Mouse (Mus musculus) adrenal gland, postnatal 0 days (tissue): ENCODE measurements around the gene Cdc42ep1. TPM values are rescaled to one million over a fixed set of nuclear protein-coding genes. Genes with fewer than 3 reads are reported as not detected.

ENCODE experiments used
- microRNA-seq: library from miRNA; unstranded; fragments of <30 nt; microRNA quantifications from one replicate; pipeline ENCODE4, GENCODE M21; 2016; ENCODE audit warnings: borderline replicate concordance; ENCODE audit not compliant: insufficient number of aligned reads
- polyA plus RNA-seq: library from polyadenylated mRNA; unstranded; fragments of >200 nt; fragmentation: Nextera tagmentation; extraction: Ambion mirVana; gene quantifications from 2 replicates; pipeline ENCODE4 v1.2.1, GENCODE M21; 2015

Cdc42ep1 gene
- polyA plus RNA-seq, result 26.0 and 39.0 TPM in 2 replicates

DNA sequence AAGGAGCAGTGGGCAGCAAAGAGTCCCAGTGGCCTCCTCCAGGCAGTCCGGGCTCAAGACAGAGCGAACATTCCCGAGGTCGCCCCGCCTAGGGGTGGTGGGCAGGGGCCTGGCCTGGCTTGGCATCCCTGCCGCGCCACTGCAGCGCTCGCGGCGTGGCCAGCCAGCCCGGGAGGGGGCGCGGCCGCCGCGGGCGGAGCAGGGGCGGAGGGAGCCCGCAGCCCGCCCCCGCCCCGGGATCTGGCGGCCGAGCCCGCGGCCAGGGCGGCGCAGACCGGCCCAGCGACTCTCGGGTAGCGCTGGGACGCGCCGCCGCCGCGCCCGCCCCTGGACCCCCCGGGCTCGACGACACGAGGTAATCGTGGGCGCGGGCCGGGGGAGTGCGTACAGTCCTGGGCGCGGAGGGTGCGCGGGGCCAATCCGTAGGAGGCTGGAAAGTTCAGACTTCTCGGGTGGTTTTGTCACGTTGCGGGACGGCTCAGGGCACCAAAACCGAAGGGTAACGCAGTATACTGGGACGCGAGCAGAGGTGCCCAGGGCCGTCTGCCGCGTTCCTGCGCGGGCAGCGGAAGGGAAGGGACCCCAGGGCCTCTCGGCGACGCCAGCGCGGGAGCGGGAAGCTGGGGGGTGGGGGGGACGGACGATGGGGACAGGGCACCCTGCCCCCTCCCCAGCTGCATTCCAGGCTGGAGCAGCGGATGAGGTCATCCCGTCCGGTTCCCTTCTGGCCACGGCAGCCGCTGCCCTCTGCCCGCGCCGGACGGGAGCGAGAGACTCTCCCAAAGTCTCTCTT lies at the start of gene Cdc42ep1:
Cdc42ep1 (plus strand) TSS at position 254 of the 793 bp plus-strand sequence.

DNA sequence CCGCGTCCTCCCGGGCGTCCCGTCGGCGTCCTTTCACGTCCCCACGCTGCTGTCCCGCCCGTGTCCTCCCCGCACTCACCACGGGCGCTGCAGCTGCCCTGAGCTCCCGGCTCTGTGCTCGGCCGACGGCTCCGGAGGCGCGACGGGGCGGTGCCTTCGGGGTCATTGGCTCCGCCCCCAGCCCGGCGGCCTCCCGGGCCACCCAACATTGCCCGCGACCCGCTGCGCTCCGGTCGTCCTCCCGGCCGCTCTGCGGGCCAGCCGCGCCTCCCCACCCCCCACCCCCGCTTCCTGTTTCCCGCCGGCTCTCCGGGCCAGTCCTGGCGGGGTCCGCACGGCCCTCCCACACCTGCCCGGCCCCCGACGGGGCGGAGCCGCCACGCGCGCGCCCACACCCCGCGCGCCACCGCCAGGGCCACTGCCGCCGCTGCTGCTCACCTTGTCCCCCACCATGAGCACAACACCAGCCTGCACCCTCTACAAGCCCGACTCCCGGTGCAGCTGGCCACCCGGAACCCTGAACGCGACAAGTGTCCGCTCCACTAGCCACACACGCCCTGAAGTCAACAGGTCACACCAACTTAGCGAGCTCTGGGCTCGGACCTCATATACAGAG lies 39.5 kb upstream of the Cdc42ep1 start, which contains the start of gene Card10:
Card10 (minus strand) TSS at position 267 of the 616 bp plus-strand sequence.

DNA sequence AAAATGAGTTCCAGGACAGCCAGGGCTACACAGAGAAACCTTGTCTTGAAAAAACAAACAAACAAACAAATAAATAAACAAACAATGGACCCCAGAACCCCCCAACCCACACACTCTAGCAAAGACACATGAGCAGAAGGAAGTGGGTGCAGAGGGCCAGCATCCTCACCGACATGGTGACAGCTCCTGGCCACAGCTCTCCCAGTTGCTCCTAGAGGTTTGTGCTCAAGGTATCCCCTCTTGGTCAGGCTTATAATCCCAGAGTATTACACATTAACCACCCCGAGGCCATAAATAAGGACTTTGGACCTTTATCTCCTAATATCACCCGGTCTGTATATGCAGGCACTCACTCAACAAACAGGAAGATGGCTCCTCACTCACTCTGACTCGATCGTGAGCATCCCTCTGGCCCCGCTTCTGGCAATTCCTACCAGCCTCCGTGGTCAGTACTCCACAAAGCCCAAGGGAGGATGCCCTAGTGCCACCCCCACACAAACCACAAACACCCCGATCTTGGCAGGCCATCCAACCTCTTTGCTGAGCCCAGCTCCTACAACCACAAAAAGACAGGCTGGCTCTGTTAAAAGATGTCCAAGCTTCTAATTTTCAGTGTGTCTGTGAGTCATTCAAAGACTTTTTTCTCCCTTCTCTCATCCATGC lies 13.0 kb downstream of the Cdc42ep1 start, which contains the start of gene Lgals2:
Lgals2 (minus strand) TSS at position 227 of the 663 bp plus-strand sequence.

DNA sequence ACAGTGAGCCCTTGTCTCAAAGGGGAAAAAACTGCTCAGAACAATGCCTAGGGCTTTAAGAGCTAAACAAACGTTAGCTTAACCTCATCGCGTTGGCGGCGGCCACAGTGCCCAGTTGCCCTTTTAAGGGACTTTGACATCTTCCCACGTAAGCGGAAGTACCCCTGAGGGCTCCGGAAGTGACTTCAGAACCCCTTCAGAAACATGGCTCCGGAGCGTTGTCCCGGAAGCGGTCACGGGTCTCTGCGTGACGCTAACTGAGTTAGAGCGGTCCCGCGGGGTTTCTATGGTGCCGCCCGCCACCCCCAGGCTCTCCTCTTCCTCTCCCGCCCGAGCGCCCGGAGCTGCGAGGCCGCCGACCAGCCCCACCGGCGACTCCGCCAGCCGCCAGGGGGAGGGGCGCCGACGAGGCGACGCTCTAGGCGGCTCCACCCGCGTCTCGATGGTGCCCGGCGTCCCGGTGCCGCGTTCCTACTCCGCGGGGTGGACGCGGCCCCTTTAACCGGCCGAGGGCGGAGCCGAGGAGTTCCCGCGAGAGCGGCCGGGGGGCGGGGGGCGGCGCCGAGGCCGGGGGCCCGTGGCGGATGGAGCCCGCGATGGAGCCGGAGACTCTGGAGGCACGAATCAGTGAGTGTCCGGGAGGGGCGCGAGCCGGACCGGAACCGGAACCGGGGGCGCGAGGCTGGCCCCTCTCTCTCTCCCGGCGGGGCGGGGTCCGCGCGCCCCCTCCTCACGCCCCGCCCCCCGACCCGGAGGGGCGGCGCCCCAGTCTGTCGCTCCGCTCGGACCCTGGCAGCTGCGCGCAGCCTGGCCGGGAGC lies 34.8 kb downstream of the Cdc42ep1 start, which contains the start of gene Gga1:
Gga1 (plus strand) TSS at position 200 of the 819 bp plus-strand sequence.

DNA sequence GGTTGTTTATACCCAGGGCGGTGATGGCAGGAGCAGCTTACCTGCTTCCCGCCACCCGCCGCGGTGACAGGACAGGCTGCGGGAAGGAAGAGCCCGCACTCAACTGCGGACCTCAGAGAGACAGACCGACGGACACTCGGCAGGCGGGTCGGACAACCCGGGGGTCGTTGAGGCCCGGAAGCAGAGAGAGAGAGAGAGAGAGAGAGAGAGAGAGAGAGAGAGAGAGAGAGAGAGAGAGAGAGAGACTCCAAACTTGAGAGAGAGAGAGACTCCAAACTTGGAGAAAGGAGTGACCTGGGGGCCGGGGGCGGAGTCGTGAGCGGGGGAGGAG lies 57.0 kb downstream of the Cdc42ep1 start, which contains the start of gene Gm49510:
Gm49510 (plus strand) TSS at position 259 of the 331 bp plus-strand sequence.

DNA sequence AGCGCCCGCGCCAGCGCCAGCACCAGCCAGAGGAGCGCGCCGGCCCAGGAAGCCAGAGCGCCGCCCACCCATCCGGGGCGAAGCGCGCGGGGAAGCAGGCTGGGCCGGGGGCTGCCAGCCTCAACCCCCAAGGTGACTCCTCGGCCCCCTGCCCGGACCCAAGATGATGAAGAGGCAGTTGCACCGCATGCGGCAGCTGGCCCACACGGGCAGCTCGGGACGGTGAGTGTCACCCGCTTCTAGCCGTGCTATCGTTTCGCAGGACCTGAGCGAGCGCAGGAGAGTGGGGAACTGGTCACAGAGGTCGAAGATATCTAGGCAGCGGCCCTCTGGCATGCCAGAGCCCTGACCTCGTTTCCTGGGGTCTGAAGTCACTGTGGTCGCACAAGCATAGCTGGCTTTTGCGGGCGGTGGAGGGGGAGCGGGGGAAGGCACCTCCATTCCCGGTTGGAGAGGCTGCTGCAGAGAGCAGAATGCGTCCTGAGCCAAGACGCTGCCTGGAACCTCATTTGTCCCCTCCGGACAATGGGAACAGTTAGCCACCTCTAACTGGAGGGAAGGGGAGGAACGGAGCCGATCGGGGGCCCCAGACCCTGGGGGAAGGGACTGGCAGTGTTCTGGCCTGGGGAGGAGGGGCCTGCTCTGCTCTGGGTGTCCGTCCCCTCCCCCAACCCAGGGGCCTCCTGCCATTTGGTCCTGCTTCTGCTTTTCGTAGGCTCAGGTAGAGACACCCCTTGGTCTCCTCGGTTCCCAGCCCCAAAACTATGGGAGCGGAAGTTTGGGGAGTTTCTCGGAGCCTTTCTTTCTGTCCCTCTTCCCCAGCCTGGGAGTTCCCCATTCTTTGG lies 57.5 kb downstream of the Cdc42ep1 start, which contains the start of gene Sh3bp1:
Sh3bp1 (plus strand) TSS at position 29 of the 845 bp plus-strand sequence.

Small RNA genes within 50 kb of the gene (microRNA-seq; reads per million reads assigned to microRNA genes)
- gene Mir6955, result not detected

Other genes with a start within 250 kb of the Cdc42ep1 start
- gene Cyth4, start 245.6 kb upstream of the Cdc42ep1 start, polyA plus RNA-seq, result 7.9 and 8.0 TPM in 2 replicates
- 0.25 and 0.41 TPM in 2 replicates for gene Elfn2, start 123.9 kb upstream of the Cdc42ep1 start, polyA plus RNA-seq
- gene Mfng, start 69.1 kb upstream of the Cdc42ep1 start, polyA plus RNA-seq, result 8.0 and 14.8 TPM in 2 replicates
- 1.8 and 3.0 TPM in 2 replicates for gene Card10, start 39.6 kb upstream of the Cdc42ep1 start, polyA plus RNA-seq
- 5.1 and 5.2 TPM in 2 replicates for gene Lgals2, start 12.9 kb downstream of the Cdc42ep1 start, polyA plus RNA-seq
- gene Gga1, start 34.6 kb downstream of the Cdc42ep1 start, polyA plus RNA-seq, result 25.8 and 36.2 TPM in 2 replicates
- 0.10 and 0.24 TPM in 2 replicates for gene Gm49510, start 57.0 kb downstream of the Cdc42ep1 start, polyA plus RNA-seq
- gene Sh3bp1, start 57.1 kb downstream of the Cdc42ep1 start, polyA plus RNA-seq, result 17.5 and 18.7 TPM in 2 replicates
- 12.9 and 20.5 TPM in 2 replicates for gene Pdxp, start 71.3 kb downstream of the Cdc42ep1 start, polyA plus RNA-seq
- 1,077 and 1,829 TPM in 2 replicates for gene Lgals1, start 84.1 kb downstream of the Cdc42ep1 start, polyA plus RNA-seq
- gene Nol12, start 92.3 kb downstream of the Cdc42ep1 start, polyA plus RNA-seq, result 44.6 and 49.4 TPM in 2 replicates
- gene Triobp, start 105.1 kb downstream of the Cdc42ep1 start, polyA plus RNA-seq, result 55.0 and 55.2 TPM in 2 replicates
- 516 and 524 TPM in 2 replicates for gene H1f0, start 185.8 kb downstream of the Cdc42ep1 start, polyA plus RNA-seq
- gene Galr3, start 199.3 kb downstream of the Cdc42ep1 start, polyA plus RNA-seq, result 0.21 TPM in 1 of 2 replicates, not detected in the other
- gene Ankrd54, start 220.3 kb downstream of the Cdc42ep1 start, polyA plus RNA-seq, result 28.3 and 34.6 TPM in 2 replicates
- gene Eif3l, start 232.6 kb downstream of the Cdc42ep1 start, polyA plus RNA-seq, result 96.0 and 149 TPM in 2 replicates